Mouse (Mus musculus) heart, embryonic 16.5 days (tissue): ENCODE measurements around the gene Mei1. TPM values are rescaled to one million over a fixed set of nuclear protein-coding genes. Genes with fewer than 3 reads are reported as not detected.

Experiments used
- ATAC-seq: fragments of 200-750 bp; cut with Nextera tagmentation; replicated peaks from 2 replicates; pipeline ENCODE4 v1.8.0; 2017; ENCODE audit warnings: moderate number of reproducible peaks; ENCODE audit not compliant: insufficient read depth, low FRiP score; ENCODE audit errors: extremely low read depth
- H3K27ac ChIP-seq: fragments of 300-500 bp; sonication (generic); 2 replicates; pipeline ENCODE4 v1.5.1; 2014; ENCODE audit warnings: mild to moderate bottlenecking, low read length, control low read depth, moderate library complexity
- H3K27me3 ChIP-seq: fragments of 300-500 bp; sonication (generic); 2 replicates; pipeline ENCODE4 v1.6.1; 2014; ENCODE audit warnings: low read length, mixed read lengths; ENCODE audit not compliant: control insufficient read depth, insufficient read depth
- H3K36me3 ChIP-seq: fragments of 300-500 bp; sonication (generic); 2 replicates; pipeline ENCODE4 v1.6.1; 2014; ENCODE audit not compliant: control insufficient read depth, insufficient read depth
- H3K4me1 ChIP-seq: fragments of 300-500 bp; sonication (generic); 2 replicates; pipeline ENCODE4 v1.6.1; 2014; ENCODE audit warnings: low read length, mixed read lengths; ENCODE audit not compliant: control insufficient read depth, insufficient read depth
- H3K4me2 ChIP-seq: fragments of 300-500 bp; sonication (generic); 2 replicates; pipeline ENCODE4 v1.6.1; 2014; ENCODE audit warnings: low read depth, mild to moderate bottlenecking, control low read depth, low read length
- H3K4me3 ChIP-seq: fragments of 300-500 bp; sonication (generic); 2 replicates; pipeline ENCODE4 v1.5.1; 2014; ENCODE audit warnings: mild to moderate bottlenecking, control low read depth, low read length
- H3K9ac ChIP-seq: fragments of 300-500 bp; sonication (generic); 2 replicates; pipeline ENCODE4 v1.6.1; 2014; ENCODE audit warnings: low read length, control low read depth
- H3K9me3 ChIP-seq: fragments of 300-500 bp; sonication (generic); replicated peaks from 2 replicates; pipeline ENCODE4 v1.6.1; 2016; ENCODE audit warnings: low read length; ENCODE audit not compliant: control insufficient read depth
- WGBS: fragments of 180-500 bp; shearing (Covaris S2); extraction: QIAGEN DNeasy Blood & Tissue Kit; methylation state at CpG from one replicate; pipeline ENCODE4 v1.1.7; 2014; 5-methylcytosine and 5-hydroxymethylcytosine counted together
- polyA plus RNA-seq: library from polyadenylated mRNA; unstranded; fragments of >200 nt; fragmentation: Nextera tagmentation; extraction: Ambion mirVana; gene quantifications from 2 replicates; pipeline ENCODE4 v1.2.1, GENCODE M21; 2015

The Mei1 gene
- polyA plus RNA-seq, 1 experiment from 2014 or later = not detected

GRCm38 (mm10) chr15:82172648-82173047, 102.9 kb downstream of the Mei1 start:
- Histone ChIP-seq H3K36me3 (peaks cover 48% of the 10 kb centered on the region), H3K27ac (no peak overlapping the region)
- 55% methylated on average over 8 of the region's 8 CpGs for WGBS

GRCm38 (mm10) chr15:82175091-82175490, 105.3 kb downstream of the Mei1 start:
- H3K36me3 ChIP-seq = peaks cover 72% of the 10 kb centered on the region
- H3K27me3 ChIP-seq = no peaks in the 10 kb centered on the region
- 91% methylated on average over 9 of the region's 9 CpGs for whole genome bisulfite sequencing
- no peak for ATAC-seq
- H3K4me2 ChIP-seq = no peak overlapping the region
- no peak overlapping the region for H3K9ac ChIP-seq
- peaks cover 9% of the 10 kb centered on the region for H3K4me1 ChIP-seq
- no peak overlapping the region for H3K4me3 ChIP-seq
- no peaks in the 10 kb centered on the region for H3K9me3 ChIP-seq
- H3K27ac ChIP-seq = no peak overlapping the region

More at GRCm38 (mm10) chr15:82172648-82173047, 102.9 kb downstream of the Mei1 start:
- Histone ChIP-seq H3K27me3 (no peaks in the 10 kb centered on the region), H3K4me3 (no peak overlapping the region), H3K4me2 (no peak overlapping the region), H3K9me3 (no peaks in the 10 kb centered on the region), H3K4me1 (peaks cover 27% of the 10 kb centered on the region), H3K9ac (no peak overlapping the region)
- ATAC-seq = no peak

Other genes starting within 250 kb of the Mei1 start
- gene Tob2, start 211.2 kb upstream of the Mei1 start, polyA plus RNA-seq = 17.5 and 17.8 TPM in 2 replicates
- gene Phf5a, start 198.1 kb upstream of the Mei1 start, polyA plus RNA-seq = 98.6 and 103 TPM in 2 replicates
- gene Aco2, start 197.7 kb upstream of the Mei1 start, polyA plus RNA-seq = 769 and 804 TPM in 2 replicates
- gene Polr3h, start 143.8 kb upstream of the Mei1 start, polyA plus RNA-seq = 157 and 161 TPM in 2 replicates
- gene Csdc2, start 133.2 kb upstream of the Mei1 start, polyA plus RNA-seq = 5.4 and 6.1 TPM in 2 replicates
- 22.4 and 24.3 TPM in 2 replicates for gene Pmm1, start 109.1 kb upstream of the Mei1 start, polyA plus RNA-seq
- not detected in 2 replicates for gene 1700029P11Rik, start 89.5 kb upstream of the Mei1 start, polyA plus RNA-seq
- 76.8 and 113 TPM in 2 replicates for gene Xrcc6, start 82.2 kb upstream of the Mei1 start, polyA plus RNA-seq
- gene Desi1, start 36.1 kb upstream of the Mei1 start, polyA plus RNA-seq = 22.4 and 37.4 TPM in 2 replicates
- 174 and 210 TPM in 2 replicates for gene Snu13, start 22.4 kb upstream of the Mei1 start, polyA plus RNA-seq
- not detected in 2 replicates for gene 4930407I10Rik, start 10.8 kb upstream of the Mei1 start, polyA plus RNA-seq
- gene Ccdc134, start 57.9 kb downstream of the Mei1 start, polyA plus RNA-seq = 9.9 and 11.7 TPM in 2 replicates
- 91.6 and 92.0 TPM in 2 replicates for gene Srebf2, start 77.2 kb downstream of the Mei1 start, polyA plus RNA-seq
- 0.15 and 0.32 TPM in 2 replicates for gene Shisa8, start 142.8 kb downstream of the Mei1 start, polyA plus RNA-seq
- 0.18 TPM in 1 of 2 replicates, not detected in the other for gene Tnfrsf13c, start 154.4 kb downstream of the Mei1 start, polyA plus RNA-seq
- 50.8 and 57.2 TPM in 2 replicates for gene Cenpm, start 174.8 kb downstream of the Mei1 start, polyA plus RNA-seq
- gene 1500009C09Rik, start 182.4 kb downstream of the Mei1 start, polyA plus RNA-seq = not detected in 2 replicates
- 3.9 and 4.1 TPM in 2 replicates for gene Sept3, start 204.9 kb downstream of the Mei1 start, polyA plus RNA-seq
- 0.17 and 0.22 TPM in 2 replicates for gene Wbp2nl, start 229.0 kb downstream of the Mei1 start, polyA plus RNA-seq